Mouse (Mus musculus) lung, postnatal 0 days (tissue): ENCODE measurements around the gene Tpp1.

Experiments used
- CTCF ChIP-seq: IDR thresholded peaks from 2 replicates; pipeline ENCODE4 v1.5.1; 2016; ENCODE audit warnings: antibody characterized with exemption, mild to moderate bottlenecking
- EP300 ChIP-seq: IDR thresholded peaks from 2 replicates; pipeline ENCODE4 v1.6.1; 2016; ENCODE audit warnings: antibody characterized with exemption, mild to moderate bottlenecking, control low read depth

GRCm38 (mm10) chr7:105774661-105775060 lies 22.6 kb upstream of the Tpp1 start:
- TF ChIP-seq CTCF (no peak), EP300 (no peak)
